20 mouse cellular contexts compared by ENCODE assay signal in genomic region chr1:185484281-185484680, GRCm38 (mm10). TPM values are rescaled to one million over a fixed set of nuclear protein-coding genes. Genes with fewer than 3 reads are reported as not detected.
DNase-seq lines count a peak whose midpoint lies in the region; ATAC-seq and TF ChIP-seq lines count a peak whose summit lies in the region.
"Had no signal": no experiment of that assay in that cellular context is flagged by ENCODE, and none has a peak within 500 bp of the region (broad histone marks: within the 10 kb centered on the region; RNA-seq: fewer than 3 reads in every experiment).

No protein-coding gene starts in this region.

- peaks cover 31% of the 10 kb centered on the region for H3K4me1 ChIP-seq in hindbrain, embryonic 13.5 days (replicated peaks)
- peaks cover 7% of the 10 kb centered on the region; the same call in 1 of the 2 replicates for H3K4me1 ChIP-seq in hindbrain, embryonic 11.5 days (replicated peaks; ENCODE audit: control insufficient read depth, insufficient read depth, low read length)
- H3K4me1 ChIP-seq in midbrain, embryonic 14.5 days (ENCODE audit: control insufficient read depth, insufficient read depth, low read length), result peaks cover 14% of the 10 kb centered on the region
- peaks cover 15% of the 10 kb centered on the region for H3K4me1 ChIP-seq in midbrain, embryonic 15.5 days
- peaks cover 9% of the 10 kb centered on the region for H3K4me1 ChIP-seq in intestine, embryonic 14.5 days (replicated peaks; ENCODE audit: control insufficient read depth, insufficient read depth, low read length)
- H3K4me1 ChIP-seq in limb, embryonic 14.5 days (ENCODE audit: control insufficient read depth, insufficient read depth, low read length), result peaks cover 13% of the 10 kb centered on the region

- H3K27me3 ChIP-seq in hindbrain, embryonic 13.5 days, result no peaks in the 10 kb centered on the region
- H3K27me3 ChIP-seq in hindbrain, embryonic 11.5 days (ENCODE audit: control insufficient read depth, insufficient read depth, low read length), result no peaks in the 10 kb centered on the region
- H3K27me3 ChIP-seq in midbrain, embryonic 14.5 days (ENCODE audit: control insufficient read depth, insufficient read depth, low read length), result no peaks in the 10 kb centered on the region
- no peaks in the 10 kb centered on the region for H3K27me3 ChIP-seq in midbrain, embryonic 15.5 days (replicated peaks)
- H3K27me3 ChIP-seq in intestine, embryonic 14.5 days (replicated peaks; ENCODE audit: control insufficient read depth, insufficient read depth, low read length), result no peaks in the 10 kb centered on the region
- no peaks in the 10 kb centered on the region for H3K27me3 ChIP-seq in limb, embryonic 14.5 days (ENCODE audit: control insufficient read depth, insufficient read depth, low read length)

- H3K27ac ChIP-seq in hindbrain, embryonic 13.5 days, result 0 out of 2 replicates have a peak overlapping the region, but pooled peaks have one; percentile 14
- H3K27ac ChIP-seq in hindbrain, embryonic 11.5 days (ENCODE audit: low read depth, low read length), result no peak overlapping the region
- H3K27ac ChIP-seq in midbrain, embryonic 14.5 days (replicated peaks; ENCODE audit: low read depth, low read length), result no peak overlapping the region
- H3K27ac ChIP-seq in midbrain, embryonic 15.5 days, result no peak overlapping the region
- peak overlapping the region; percentile 77 for H3K27ac ChIP-seq in intestine, embryonic 14.5 days (ENCODE audit: low read depth)
- H3K27ac ChIP-seq in limb, embryonic 14.5 days (replicated peaks; ENCODE audit: low read depth, low read length), result no peak overlapping the region
- H3K27ac ChIP-seq: macrophage had no signal

- no peak overlapping the region for H3K9ac ChIP-seq in hindbrain, embryonic 13.5 days
- no peak overlapping the region for H3K9ac ChIP-seq in hindbrain, embryonic 11.5 days (ENCODE audit: low read depth, low read length)
- no peak overlapping the region for H3K9ac ChIP-seq in midbrain, embryonic 14.5 days (replicated peaks; ENCODE audit: low read length)
- no peak overlapping the region for H3K9ac ChIP-seq in midbrain, embryonic 15.5 days
- no peak overlapping the region for H3K9ac ChIP-seq in intestine, embryonic 14.5 days (ENCODE audit: low read length)
- no peak overlapping the region for H3K9ac ChIP-seq in limb, embryonic 14.5 days (ENCODE audit: low read depth, low read length, severe bottlenecking)

- H3K4me3 ChIP-seq in hindbrain, embryonic 13.5 days, result no peak overlapping the region
- no peak overlapping the region for H3K4me3 ChIP-seq in hindbrain, embryonic 11.5 days (ENCODE audit: low read depth, low read length)
- H3K4me3 ChIP-seq in midbrain, embryonic 14.5 days (replicated peaks; ENCODE audit: low read depth, low read length), result no peak overlapping the region
- no peak overlapping the region for H3K4me3 ChIP-seq in midbrain, embryonic 15.5 days
- no peak overlapping the region for H3K4me3 ChIP-seq in intestine, embryonic 14.5 days (ENCODE audit: low read depth, low read length)
- H3K4me3 ChIP-seq in limb, embryonic 14.5 days (replicated peaks; ENCODE audit: low read length), result no peak overlapping the region
- H3K4me3 ChIP-seq: erythroblast, embryonic 14.5 days had no signal

- H3K4me2 ChIP-seq in hindbrain, embryonic 13.5 days, result no peak overlapping the region
- no peak overlapping the region for H3K4me2 ChIP-seq in hindbrain, embryonic 11.5 days (replicated peaks; ENCODE audit: low read depth, low read length)
- peak overlapping the region; percentile 6; the same call in 1 of the 2 replicates for H3K4me2 ChIP-seq in midbrain, embryonic 14.5 days (ENCODE audit: low read length)
- H3K4me2 ChIP-seq in midbrain, embryonic 15.5 days, result no peak overlapping the region
- peak overlapping the region; percentile 25; the same call in 1 of the 2 replicates for H3K4me2 ChIP-seq in intestine, embryonic 14.5 days (ENCODE audit: low read length)
- peak overlapping the region; percentile 35 for H3K4me2 ChIP-seq in limb, embryonic 14.5 days (replicated peaks; ENCODE audit: low read depth, low read length, severe bottlenecking)

- ATAC-seq in hindbrain, embryonic 13.5 days (ENCODE audit: low FRiP score), result no peak
- ATAC-seq in hindbrain, embryonic 11.5 days (ENCODE audit: low FRiP score), result no peak
- ATAC-seq in midbrain, embryonic 14.5 days (ENCODE audit: low FRiP score, low TSS enrichment), result no peak
- no peak for ATAC-seq in midbrain, embryonic 15.5 days (replicated peaks)
- ATAC-seq in intestine, embryonic 14.5 days (replicated peaks; ENCODE audit: low FRiP score, low TSS enrichment, low read depth), result no peak; the same call in 1 of the 2 replicates
- ATAC-seq in limb, embryonic 14.5 days (ENCODE audit: low FRiP score, low read depth), result no peak

- WGBS in hindbrain, embryonic 13.5 days, result 59% methylated on average over 19 of the region's 19 CpGs
- 80% methylated on average over 19 of the region's 19 CpGs for WGBS in hindbrain, embryonic 11.5 days
- WGBS in midbrain, embryonic 14.5 days, result 55% methylated on average over 19 of the region's 19 CpGs
- WGBS in midbrain, embryonic 15.5 days, result 48% methylated on average over 19 of the region's 19 CpGs
- WGBS in intestine, embryonic 14.5 days, result 69% methylated on average over 19 of the region's 19 CpGs
- WGBS in limb, embryonic 14.5 days, result 41% methylated on average over 19 of the region's 19 CpGs

- no peaks in the 10 kb centered on the region for H3K36me3 ChIP-seq in hindbrain, embryonic 13.5 days
- no peaks in the 10 kb centered on the region for H3K36me3 ChIP-seq in hindbrain, embryonic 11.5 days (ENCODE audit: control insufficient read depth, insufficient read depth, low read length)
- H3K36me3 ChIP-seq in midbrain, embryonic 14.5 days (ENCODE audit: control insufficient read depth, insufficient read depth, low read length), result no peaks in the 10 kb centered on the region
- H3K36me3 ChIP-seq in midbrain, embryonic 15.5 days (replicated peaks), result no peaks in the 10 kb centered on the region
- H3K36me3 ChIP-seq in intestine, embryonic 14.5 days (ENCODE audit: control insufficient read depth, insufficient read depth, low read length), result no peaks in the 10 kb centered on the region
- H3K36me3 ChIP-seq in limb, embryonic 14.5 days (ENCODE audit: control insufficient read depth, insufficient read depth, low read length), result no peaks in the 10 kb centered on the region

- no peak for DNase-seq in hindbrain, embryonic 11.5 days (ENCODE audit: low spot score)
- peak; percentile 26 for DNase-seq in midbrain, embryonic 14.5 days
- no peak for DNase-seq in intestine, embryonic 14.5 days (ENCODE audit: low spot score)
- DNase-seq in limb, embryonic 14.5 days (ENCODE audit: low spot score), result no peak
- no peak for DNase-seq in gastrocnemius, adult 18-20 months (ENCODE audit: low spot score)
- DNase-seq in liver, result no peak
- DNase-seq: adrenal gland, postnatal 36 days; cerebellum, adult 11-12 months; embryo, embryonic 11 days; heart, postnatal 10 days; kidney, adult 2 months; lung, adult 18-20 months; thymus, postnatal 4 days had no signal

- TF ChIP-seq POLR2A in limb, embryonic 14.5 days (IDR thresholded peaks at IDR 0.05; ENCODE audit: borderline replicate concordance, extremely low read depth, insufficient read depth, insufficient read length), result no peak

- H3K9me3 ChIP-seq in hindbrain, embryonic 13.5 days, result no peaks in the 10 kb centered on the region
- no peaks in the 10 kb centered on the region for H3K9me3 ChIP-seq in hindbrain, embryonic 11.5 days (ENCODE audit: control insufficient read depth, low read length)
- no peaks in the 10 kb centered on the region for H3K9me3 ChIP-seq in midbrain, embryonic 14.5 days (ENCODE audit: control insufficient read depth, low read length)
- H3K9me3 ChIP-seq in midbrain, embryonic 15.5 days, result no peaks in the 10 kb centered on the region
- H3K9me3 ChIP-seq in intestine, embryonic 14.5 days (ENCODE audit: control insufficient read depth, low read length), result no peaks in the 10 kb centered on the region
- H3K9me3 ChIP-seq in limb, embryonic 14.5 days (ENCODE audit: control insufficient read depth, low read length), result no peaks in the 10 kb centered on the region

RNA-seq across cellular contexts. Expression of gene Slc30a10, which starts 29.6 kb away (rescaled TPM):
- 3.4 and 3.8 TPM in 2 replicates for polyA plus RNA-seq in hindbrain, embryonic 13.5 days (2015; fragmentation: Nextera tagmentation; extraction: Ambion mirVana)
- 1.5 TPM in 2 replicates for polyA plus RNA-seq in hindbrain, embryonic 11.5 days (2014; fragmentation: Nextera tagmentation; extraction: Ambion mirVana)
- 4.6 and 5.7 TPM in 2 replicates for polyA plus RNA-seq in midbrain, embryonic 14.5 days (2014; fragmentation: Nextera tagmentation; extraction: Ambion mirVana)
- 5.9 and 6.9 TPM in 2 replicates for polyA plus RNA-seq in midbrain, embryonic 15.5 days (2015; fragmentation: Nextera tagmentation; extraction: Ambion mirVana)
- polyA plus RNA-seq in intestine, embryonic 14.5 days (2014; fragmentation: Nextera tagmentation; extraction: Ambion mirVana), result 1.1 and 1.2 TPM in 2 replicates
- 0.70 and 0.74 TPM in 2 replicates for polyA plus RNA-seq in limb, embryonic 14.5 days (2012; rRNA removed)
- 0.26 and 0.36 TPM in 2 replicates for polyA plus RNA-seq in limb, embryonic 14.5 days (2014; fragmentation: Nextera tagmentation; extraction: Ambion mirVana)
- total RNA-seq in gastrocnemius, adult 18-20 months (2021), result under 1 TPM in 1 of 2 experiments, not detected in 1; 0.05 TPM
- total RNA-seq: gastrocnemius, adult 8-10 months; heart, adult 8-10 months; heart, postnatal 10 days had no signal
- polyA plus RNA-seq: kidney, adult 2 months; macrophage; testis, adult 2 months had no signal

Comparison
In these comparisons a context has a peak if more than half of its experiments do, and no peak if none do; other contexts are left out.
1. H3K27ac ChIP-seq: peak in hindbrain, embryonic 13.5 days (single experiment) and intestine, embryonic 14.5 days (single experiment); none in hindbrain, embryonic 11.5 days (single experiment), midbrain, embryonic 14.5 days (single experiment), midbrain, embryonic 15.5 days (single experiment) and limb, embryonic 14.5 days (single experiment).
2. H3K4me2 ChIP-seq: peak in midbrain, embryonic 14.5 days (single experiment), intestine, embryonic 14.5 days (single experiment) and limb, embryonic 14.5 days (single experiment); none in hindbrain, embryonic 13.5 days (single experiment), hindbrain, embryonic 11.5 days (single experiment) and midbrain, embryonic 15.5 days (single experiment).